In the genomic region with DNA sequence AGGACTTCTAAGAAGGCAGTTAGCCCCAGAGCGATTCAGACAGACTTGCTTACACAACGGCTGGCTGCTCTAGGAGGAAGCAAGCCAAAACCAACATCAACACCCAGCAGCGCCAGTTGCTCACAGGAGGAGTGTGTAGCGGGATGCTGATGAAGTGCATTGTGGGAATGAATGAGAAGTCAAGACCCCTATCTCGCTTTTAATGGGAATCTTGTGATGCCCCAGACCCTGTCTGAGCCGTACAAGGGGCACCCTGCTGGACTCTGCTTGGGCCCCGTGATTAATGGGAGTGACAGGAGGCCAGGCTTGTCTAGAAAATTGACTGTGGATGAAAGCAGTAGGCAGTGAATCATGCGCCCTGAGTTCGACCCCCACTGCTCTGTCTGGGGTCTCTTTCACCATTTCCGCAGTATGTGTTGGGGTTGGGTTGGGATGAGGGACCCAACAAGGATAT, we compare ENCODE assay signal across 8 mouse cellular contexts. TPM values are rescaled to one million over a fixed set of nuclear protein-coding genes. Genes with fewer than 3 reads are reported as not detected.
DNase-seq lines count a peak whose midpoint lies in the region; ATAC-seq and TF ChIP-seq lines count a peak whose summit lies in the region.

No protein-coding gene starts in this region.

- peaks cover 17% of the 10 kb centered on the region for H3K4me1 ChIP-seq in forebrain, embryonic 15.5 days
- peaks cover 26% of the 10 kb centered on the region for H3K4me1 ChIP-seq in heart, embryonic 16.5 days (ENCODE audit: control insufficient read depth, insufficient read depth, low read length)
- peaks cover 35% of the 10 kb centered on the region for H3K4me1 ChIP-seq in lung, embryonic 14.5 days (ENCODE audit: insufficient read depth)

- no peak overlapping the region for H3K4me2 ChIP-seq in forebrain, embryonic 15.5 days (replicated peaks)
- peak overlapping the region; percentile 36 for H3K4me2 ChIP-seq in heart, embryonic 16.5 days (ENCODE audit: low read depth, low read length)
- peak overlapping the region; percentile 5; the same call in 1 of the 2 replicates for H3K4me2 ChIP-seq in lung, embryonic 14.5 days

- peak; percentile 80 for ATAC-seq in forebrain, embryonic 15.5 days (replicated peaks)
- peak; percentile 63; the same call in 1 of the 2 replicates for ATAC-seq in heart, embryonic 16.5 days (replicated peaks; ENCODE audit: extremely low read depth, insufficient read depth, low FRiP score)
- ATAC-seq in lung, embryonic 14.5 days (ENCODE audit: insufficient read depth): peak; percentile 83

- no peaks in the 10 kb centered on the region for H3K36me3 ChIP-seq in forebrain, embryonic 15.5 days
- H3K36me3 ChIP-seq in heart, embryonic 16.5 days (ENCODE audit: control insufficient read depth, insufficient read depth): no peaks in the 10 kb centered on the region
- no peaks in the 10 kb centered on the region for H3K36me3 ChIP-seq in lung, embryonic 14.5 days (ENCODE audit: insufficient read depth)

- no peak overlapping the region for H3K4me3 ChIP-seq in forebrain, embryonic 15.5 days
- H3K4me3 ChIP-seq in heart, embryonic 16.5 days (ENCODE audit: low read length): no peak overlapping the region
- no peak overlapping the region for H3K4me3 ChIP-seq in lung, embryonic 14.5 days (ENCODE audit: low read depth, low read length)

- DNase-seq in urinary bladder, postnatal 14 days (ENCODE audit: low spot score): peak; percentile 68
- DNase-seq in urinary bladder, adult 2 months (ENCODE audit: low spot score): no peak
- peak; percentile 50 to 77 for DNase-seq in kidney, postnatal 25 days
- DNase-seq in lung, embryonic 14.5 days: peak; percentile 90
- peak; percentile 37 for DNase-seq in retina, postnatal 1 day
- no peak for DNase-seq in spleen, postnatal 10 days (ENCODE audit: low spot score in 2 of 2)

- peak overlapping the region; percentile 38; the same call in 1 of the 2 replicates for H3K27ac ChIP-seq in forebrain, embryonic 15.5 days (replicated peaks)
- peak overlapping the region; percentile 82 for H3K27ac ChIP-seq in heart, embryonic 16.5 days (ENCODE audit: low read length)
- H3K27ac ChIP-seq in lung, embryonic 14.5 days (ENCODE audit: low read depth): peak overlapping the region; percentile 92

- H3K27me3 ChIP-seq in forebrain, embryonic 15.5 days: no peaks in the 10 kb centered on the region
- H3K27me3 ChIP-seq in heart, embryonic 16.5 days (ENCODE audit: control insufficient read depth, insufficient read depth, low read length): no peaks in the 10 kb centered on the region
- no peaks in the 10 kb centered on the region for H3K27me3 ChIP-seq in lung, embryonic 14.5 days (ENCODE audit: insufficient read depth, low read length)

- 48% methylated on average over 10 of the region's 10 CpGs for WGBS in forebrain, embryonic 15.5 days
- 55% methylated on average over 10 of the region's 10 CpGs for WGBS in heart, embryonic 16.5 days
- 22% methylated on average over 10 of the region's 10 CpGs for WGBS in lung, embryonic 14.5 days

- H3K9ac ChIP-seq in forebrain, embryonic 15.5 days (replicated peaks): no peak overlapping the region
- H3K9ac ChIP-seq in heart, embryonic 16.5 days (ENCODE audit: low read length): no peak overlapping the region
- no peak overlapping the region for H3K9ac ChIP-seq in lung, embryonic 14.5 days

- no peaks in the 10 kb centered on the region for H3K9me3 ChIP-seq in forebrain, embryonic 15.5 days
- no peaks in the 10 kb centered on the region for H3K9me3 ChIP-seq in heart, embryonic 16.5 days (replicated peaks; ENCODE audit: control insufficient read depth, low read length)
- H3K9me3 ChIP-seq in lung, embryonic 14.5 days (ENCODE audit: low read depth, low read length): no peaks in the 10 kb centered on the region

- TF ChIP-seq CTCF in lung, embryonic 14.5 days (IDR thresholded peaks at IDR 0.05; ENCODE audit: low read depth): no peak

RNA-seq across cellular contexts. Expression of a gene that starts 58.6 kb away (rescaled TPM):
- polyA plus RNA-seq in urinary bladder, adult 2 months (2012; rRNA removed): 0.06 TPM in 1 of 2 replicates, not detected in the other
- polyA plus RNA-seq in forebrain, embryonic 15.5 days (2015; fragmentation: Nextera tagmentation; extraction: Ambion mirVana): 0.17 TPM in 1 of 2 replicates, not detected in the other
- polyA plus RNA-seq in heart, embryonic 16.5 days (2015; fragmentation: Nextera tagmentation; extraction: Ambion mirVana): not detected in 2 replicates
- polyA plus RNA-seq in lung, embryonic 14.5 days (2014; fragmentation: Nextera tagmentation; extraction: Ambion mirVana): not detected in 2 replicates

Comparison
In these comparisons a context has a peak if more than half of its experiments do, and no peak if none do; other contexts are left out.
1. DNase-seq: peak in urinary bladder, postnatal 14 days (single experiment), kidney, postnatal 25 days (2 of 2), lung, embryonic 14.5 days (single experiment) and retina, postnatal 1 day (single experiment); none in urinary bladder, adult 2 months (single experiment) and spleen, postnatal 10 days (0 of 2).
2. H3K27ac ChIP-seq: peak in every context shown above with its lines; median percentile 92 in lung, embryonic 14.5 days; 82 in heart, embryonic 16.5 days; 38 in forebrain, embryonic 15.5 days.
3. Peak in every context shown above with its lines, with median percentiles within 50 percentile points of each other: ATAC-seq.